9 mouse cellular contexts compared by ENCODE assay signal in genomic region chr4:118542510-118543157, GRCm38 (mm10). TPM values are rescaled to one million over a fixed set of nuclear protein-coding genes. Genes with fewer than 3 reads are reported as not detected.
DNase-seq lines count a peak whose midpoint lies in the region; ATAC-seq lines count a peak whose summit lies in the region.
"Had no signal": no experiment of that assay in that cellular context is flagged by ENCODE, and none has a peak within 500 bp of the region (broad histone marks: within the 10 kb centered on the region; RNA-seq: fewer than 3 reads in every experiment).

No protein-coding gene starts in this region.

- no peaks in the 10 kb centered on the region for H3K9me3 ChIP-seq in heart, embryonic 14.5 days (ENCODE audit: control insufficient read depth, low read length)
- no peaks in the 10 kb centered on the region for H3K9me3 ChIP-seq in lung, embryonic 15.5 days
- peaks cover 3% of the 10 kb centered on the region; the same call in 1 of the 2 replicates for H3K9me3 ChIP-seq in hindbrain, embryonic 13.5 days

- H3K27me3 ChIP-seq in heart, embryonic 14.5 days (ENCODE audit: control insufficient read depth, insufficient read depth, low read length): peaks cover 6% of the 10 kb centered on the region
- H3K27me3 ChIP-seq in lung, embryonic 15.5 days: no peaks in the 10 kb centered on the region
- peaks cover 15% of the 10 kb centered on the region for H3K27me3 ChIP-seq in hindbrain, embryonic 13.5 days

- no peak overlapping the region for H3K27ac ChIP-seq in heart, embryonic 14.5 days (replicated peaks in 1 of 2; ENCODE audit: control insufficient read depth in 1 of 2, insufficient read depth in 1 of 2, low read depth in 2 of 2, low read length in 2 of 2)
- H3K27ac ChIP-seq in lung, embryonic 15.5 days: peak overlapping the region; percentile 89
- H3K27ac ChIP-seq in hindbrain, embryonic 13.5 days: no peak overlapping the region

- intact Hi-C loops in heart, postnatal 14 days (cut with DNase I): no loop called here

- WGBS in heart, embryonic 14.5 days: 39% methylated on average over 9 of the region's 9 CpGs
- WGBS in lung, embryonic 15.5 days: 47% methylated on average over 9 of the region's 9 CpGs
- 57% methylated on average over 9 of the region's 9 CpGs for WGBS in hindbrain, embryonic 13.5 days

- no peak for DNase-seq in heart, postnatal 14 days
- no peak for DNase-seq in lung, postnatal 10 days
- DNase-seq in lung, postnatal 36 days: peak; percentile 35
- DNase-seq in embryo, embryonic 11 days: no peak
- DNase-seq in adrenal gland, adult 18-20 months (ENCODE audit: low spot score in 2 of 2): no peak
- DNase-seq: right cerebral cortex, postnatal 4 days had no signal

- H3K4me1 ChIP-seq in heart, embryonic 14.5 days (ENCODE audit: control insufficient read depth in 2 of 2, insufficient read depth in 2 of 2, low read length in 2 of 2): peaks cover 4 to 7% of the 10 kb centered on the region in 2 experiments; a peak in 1 of 4 replicates
- H3K4me1 ChIP-seq in lung, embryonic 15.5 days: peaks cover 5% of the 10 kb centered on the region
- peaks cover 14% of the 10 kb centered on the region for H3K4me1 ChIP-seq in hindbrain, embryonic 13.5 days (replicated peaks)

- H3K36me3 ChIP-seq in heart, embryonic 14.5 days (ENCODE audit: control insufficient read depth, insufficient read depth, low read length): no peaks in the 10 kb centered on the region
- no peaks in the 10 kb centered on the region for H3K36me3 ChIP-seq in lung, embryonic 15.5 days
- no peaks in the 10 kb centered on the region for H3K36me3 ChIP-seq in hindbrain, embryonic 13.5 days

- no peak overlapping the region for H3K9ac ChIP-seq in heart, embryonic 14.5 days (ENCODE audit: low read length)
- H3K9ac ChIP-seq in lung, embryonic 15.5 days: peak overlapping the region; percentile 15; the same call in 1 of the 2 replicates
- H3K9ac ChIP-seq in hindbrain, embryonic 13.5 days: no peak overlapping the region

- H3K4me2 ChIP-seq in heart, embryonic 14.5 days (ENCODE audit: low read length): peak overlapping the region; percentile 78
- peak overlapping the region; percentile 52 for H3K4me2 ChIP-seq in lung, embryonic 15.5 days
- peak overlapping the region; percentile 57; the same call in 1 of the 2 replicates for H3K4me2 ChIP-seq in hindbrain, embryonic 13.5 days

- no peak for ATAC-seq in heart, embryonic 14.5 days (ENCODE audit: insufficient number of reproducible peaks, insufficient read depth, low FRiP score, low read depth)
- ATAC-seq in lung, embryonic 15.5 days (ENCODE audit: borderline replicate concordance, extremely low read depth, low FRiP score, low TSS enrichment): no peak
- ATAC-seq in hindbrain, embryonic 13.5 days (ENCODE audit: low FRiP score): no peak

- peak overlapping the region in 1 of 2 experiments; percentile 40; a peak in 2 of 4 replicates for H3K4me3 ChIP-seq in heart, embryonic 14.5 days (ENCODE audit: control insufficient read depth in 1 of 2, insufficient read depth in 1 of 2, low read depth in 1 of 2, low read length in 2 of 2)
- peak overlapping the region; percentile 36 for H3K4me3 ChIP-seq in lung, embryonic 15.5 days
- no peak overlapping the region for H3K4me3 ChIP-seq in hindbrain, embryonic 13.5 days

RNA-seq across cellular contexts. Expression of gene Tmem125, which starts 1.2 kb away (rescaled TPM):
- 0.24 and 0.43 TPM in 2 replicates for polyA plus RNA-seq in heart, embryonic 14.5 days (2014; fragmentation: Nextera tagmentation; extraction: Ambion mirVana)
- under 1 TPM; 0.22 to 0.26 TPM for total RNA-seq in heart, postnatal 14 days (2021)
- 5.8 and 6.3 TPM in 2 replicates for polyA plus RNA-seq in lung, embryonic 15.5 days (2015; fragmentation: Nextera tagmentation; extraction: Ambion mirVana)
- 0.12 and 0.13 TPM in 2 replicates for polyA plus RNA-seq in hindbrain, embryonic 13.5 days (2015; fragmentation: Nextera tagmentation; extraction: Ambion mirVana)
- total RNA-seq in adrenal gland, adult 18-20 months (2021): not detected

RNA-seq across cellular contexts. Expression of gene 2610528J11Rik, which starts 15.8 kb away (rescaled TPM):
- not detected in 2 replicates for polyA plus RNA-seq in heart, embryonic 14.5 days (2014; fragmentation: Nextera tagmentation; extraction: Ambion mirVana)
- total RNA-seq in heart, postnatal 14 days (2021): not detected
- 12.9 and 13.1 TPM in 2 replicates for polyA plus RNA-seq in lung, embryonic 15.5 days (2015; fragmentation: Nextera tagmentation; extraction: Ambion mirVana)
- polyA plus RNA-seq in hindbrain, embryonic 13.5 days (2015; fragmentation: Nextera tagmentation; extraction: Ambion mirVana): not detected in 2 replicates
- total RNA-seq in adrenal gland, adult 18-20 months (2021): not detected

RNA-seq across cellular contexts. Expression of gene Tie1, which starts 52.8 kb away (rescaled TPM):
- polyA plus RNA-seq in heart, embryonic 14.5 days (2014; fragmentation: Nextera tagmentation; extraction: Ambion mirVana): 38.1 and 48.7 TPM in 2 replicates
- 100 to 1,000 TPM; 101 to 106 TPM for total RNA-seq in heart, postnatal 14 days (2021)
- polyA plus RNA-seq in lung, embryonic 15.5 days (2015; fragmentation: Nextera tagmentation; extraction: Ambion mirVana): 85.6 and 86.1 TPM in 2 replicates
- polyA plus RNA-seq in hindbrain, embryonic 13.5 days (2015; fragmentation: Nextera tagmentation; extraction: Ambion mirVana): 17.7 and 18.7 TPM in 2 replicates
- total RNA-seq in adrenal gland, adult 18-20 months (2021): 10 to 100 TPM; 36.1 to 41.7 TPM

Comparison
In these comparisons a context has a peak if more than half of its experiments do, and no peak if none do; other contexts are left out.
1. RNA of gene 2610528J11Rik, which starts 15.8 kb away (polyA plus RNA-seq): 12.9 to 13.1 TPM in lung, embryonic 15.5 days; not detected in heart, embryonic 14.5 days and not detected in hindbrain, embryonic 13.5 days; every median in the first group is over 10 times any median in the second.
2. Peak in every context shown above with its lines, with median percentiles within 50 percentile points of each other: H3K4me2 ChIP-seq.